Mouse (Mus musculus) T-helper 1 cell (primary cell): Measurements from ENCODE around the gene Olfr508.
"Not testable (repeated sequence)": the region's sequence is repeated elsewhere in the genome, so short reads cannot be mapped to it uniquely, and the experiment has no call there.

Experiments used
- in situ Hi-C: fragments of 300-600 bp; cut with MboI, MseI; formaldehyde crosslinking; loops from one replicate; pipeline ENCODE4 v1.15.1; 2025; ENCODE audit warnings: high pct_unique_total_duplicates

The Olfr508 gene

GRCm38 (mm10) chr7:108629694-108630093, at the start of gene Olfr508:
Gene Olfr508, plus strand, starts transcription at chr7:108629994.
- in situ Hi-C loops, result no loop called here

GRCm38 (mm10) chr7:108589797-108590196, 40.0 kb upstream of the Olfr508 start:
- in situ Hi-C loops, result no loop called here

GRCm38 (mm10) chr7:108601916-108602315, 27.9 kb upstream of the Olfr508 start:
- in situ Hi-C loops, result not testable (repeated sequence)

GRCm38 (mm10) chr7:108610487-108610886, 19.3 kb upstream of the Olfr508 start, which contains the start of gene Olfr506:
Gene Olfr506, plus strand, starts transcription at chr7:108610787.
- in situ Hi-C loops, result no loop called here

GRCm38 (mm10) chr7:108614110-108614509, 15.7 kb upstream of the Olfr508 start:
- in situ Hi-C loops, result no loop called here

- in situ Hi-C loops, result not testable (repeated sequence)
Measured at GRCm38 (mm10) chr7:108616781-108617180, 13.0 kb upstream of the Olfr508 start.

GRCm38 (mm10) chr7:108621514-108621913, 8.3 kb upstream of the Olfr508 start, which contains the start of gene Olfr507:
Gene Olfr507, plus strand, starts transcription at chr7:108621814.
- in situ Hi-C loops, result no loop called here

- in situ Hi-C loops, result no loop called here
Measured at GRCm38 (mm10) chr7:108651806-108652205, 22.0 kb downstream of the Olfr508 start, which contains the start of gene Olfr509. Gene Olfr509, minus strand, starts transcription at chr7:108651906.

GRCm38 (mm10) chr7:108662419-108662818, 32.6 kb downstream of the Olfr508 start:
- in situ Hi-C loops, result no loop called here

GRCm38 (mm10) chr7:108666118-108666517, 36.3 kb downstream of the Olfr508 start, which contains the start of gene Olfr510:
Gene Olfr510, plus strand, starts transcription at chr7:108666418.
- in situ Hi-C loops, result no loop called here

GRCm38 (mm10) chr7:108671058-108671457, 41.3 kb downstream of the Olfr508 start:
- in situ Hi-C loops, result no loop called here

GRCm38 (mm10) chr7:108678886-108679285, 49.1 kb downstream of the Olfr508 start:
- in situ Hi-C loops, result no loop called here
